Mouse (Mus musculus) hindbrain, postnatal 0 days (tissue): ENCODE measurements around the gene Optn. TPM values are rescaled to one million over a fixed set of nuclear protein-coding genes. Genes with fewer than 3 reads are reported as not detected.

Experiments used
- ATAC-seq: fragments of 200-750 bp; cut with Nextera tagmentation; 2 replicates; pipeline ENCODE4 v1.8.0; 2017; ENCODE audit warnings: mild to moderate bottlenecking, moderate TSS enrichment, moderate library complexity
- DNase-seq: peaks from one replicate; pipeline ENCODE4 v3.0.0-alpha.2; 2015; ENCODE audit warnings: low spot score
- H3K27ac ChIP-seq: fragments of 300-500 bp; sonication (generic); 2 replicates; pipeline ENCODE4 v1.5.1; 2014; ENCODE audit warnings: mild to moderate bottlenecking
- H3K27me3 ChIP-seq: fragments of 300-500 bp; sonication (generic); 2 replicates; pipeline ENCODE4 v1.6.1; 2014; ENCODE audit warnings: low read length, mixed read lengths; ENCODE audit not compliant: insufficient read depth
- H3K36me3 ChIP-seq: fragments of 300-500 bp; sonication (generic); 2 replicates; pipeline ENCODE4 v1.6.1; 2014; ENCODE audit warnings: low read length, mixed read lengths; ENCODE audit not compliant: insufficient read depth
- H3K4me1 ChIP-seq: fragments of 300-500 bp; sonication (generic); 2 replicates; pipeline ENCODE4 v1.6.1; 2014; ENCODE audit warnings: antibody characterized with exemption, low read length, mixed read lengths; ENCODE audit not compliant: insufficient read depth
- H3K4me2 ChIP-seq: fragments of 300-500 bp; sonication (generic); 2 replicates; pipeline ENCODE4 v1.6.1; 2014; ENCODE audit warnings: low read depth, mild to moderate bottlenecking, low read length, moderate library complexity, mixed read lengths
- H3K4me3 ChIP-seq: fragments of 300-500 bp; sonication (generic); 2 replicates; pipeline ENCODE4 v1.5.1; 2014; ENCODE audit warnings: low read length
- H3K9ac ChIP-seq: fragments of 300-500 bp; sonication (generic); replicated peaks from 2 replicates; pipeline ENCODE4 v1.6.1; 2014; ENCODE audit warnings: mild to moderate bottlenecking, low read length, moderate library complexity, mixed read lengths
- H3K9me3 ChIP-seq: fragments of 300-500 bp; sonication (generic); 2 replicates; pipeline ENCODE4 v1.6.1; 2016; ENCODE audit warnings: low read length, mixed read lengths
- CTCF ChIP-seq: IDR thresholded peaks from 2 replicates; pipeline ENCODE4 v1.5.1; 2016; ENCODE audit warnings: antibody characterized with exemption, control low read depth, low read depth
- WGBS: fragments of 180-500 bp; shearing (Covaris S2); extraction: QIAGEN DNeasy Blood & Tissue Kit; methylation state at CpG from one replicate; pipeline ENCODE4 v1.1.7; 2014; 5-methylcytosine and 5-hydroxymethylcytosine counted together
- polyA plus RNA-seq: library from polyadenylated mRNA; unstranded; fragments of >200 nt; fragmentation: Nextera tagmentation; extraction: Ambion mirVana; gene quantifications from 2 replicates; pipeline ENCODE4 v1.2.1, GENCODE M21; 2015
- total RNA-seq: library from RNA; depleted of rRNA; stranded (reverse); fragments of >200 nt; gene quantifications from 2 replicates; pipeline ENCODE4 v1.2.3, GENCODE M21; 2014

The Optn gene
- total and polyA plus RNA-seq, 2 experiments from 2014 or later = 39.2 to 39.3 TPM

- no peak overlapping the region for H3K9ac ChIP-seq
- no peaks in the 10 kb centered on the region for H3K9me3 ChIP-seq
- no peak for ATAC-seq
- 85% methylated on average over 14 of the region's 14 CpGs for WGBS
- no peaks in the 10 kb centered on the region for H3K27me3 ChIP-seq
- no peak overlapping the region for H3K4me3 ChIP-seq
- H3K27ac ChIP-seq = no peak overlapping the region
- peaks cover 16% of the 10 kb centered on the region for H3K36me3 ChIP-seq
- no peaks in the 10 kb centered on the region for H3K4me1 ChIP-seq
- TF ChIP-seq CTCF = no peak
- DNase-seq = no peak
- H3K4me2 ChIP-seq = no peak overlapping the region
These were observed 40.0 kb downstream of the Optn start for GRCm38 (mm10) chr2:5023699-5024399.

GRCm38 (mm10) chr2:5023275-5023674 is 40.6 kb downstream of the Optn start:
- Histone ChIP-seq H3K36me3 (peaks cover 13% of the 10 kb centered on the region), H3K27ac (no peak overlapping the region), H3K27me3 (no peaks in the 10 kb centered on the region), H3K9me3 (no peaks in the 10 kb centered on the region), H3K4me3 (no peak overlapping the region), H3K9ac (no peak overlapping the region), H3K4me2 (no peak overlapping the region), H3K4me1 (no peaks in the 10 kb centered on the region)
- TF ChIP-seq CTCF = no peak
- no peak for ATAC-seq
- no peak for DNase-seq
- 87% methylated on average over 2 of the region's 2 CpGs for WGBS

- H3K27ac ChIP-seq = no peak overlapping the region
- no peaks in the 10 kb centered on the region for H3K9me3 ChIP-seq
- H3K4me2 ChIP-seq = no peak overlapping the region
- DNase-seq (no peak), ATAC-seq (no peak)
- H3K9ac ChIP-seq = no peak overlapping the region
- TF ChIP-seq CTCF = no peak
- H3K36me3 ChIP-seq = peaks cover 6% of the 10 kb centered on the region
- 34% methylated on average over 1 of the region's 1 CpGs for WGBS
- no peaks in the 10 kb centered on the region for H3K4me1 ChIP-seq
- no peak overlapping the region for H3K4me3 ChIP-seq
- H3K27me3 ChIP-seq = no peaks in the 10 kb centered on the region
These were observed 44.1 kb downstream of the Optn start for GRCm38 (mm10) chr2:5019708-5020107.

GRCm38 (mm10) chr2:5016922-5017321 is 46.9 kb downstream of the Optn start:
- no peak overlapping the region for H3K27ac ChIP-seq
- DNase-seq (no peak), ATAC-seq (no peak)
- no peak overlapping the region for H3K4me3 ChIP-seq
- H3K9me3 ChIP-seq = no peaks in the 10 kb centered on the region
- 0 out of 2 replicates have a peak, but pooled peaks cover 2% of the 10 kb centered on the region for H3K4me1 ChIP-seq
- no peak for TF ChIP-seq CTCF
- no peak overlapping the region for H3K4me2 ChIP-seq
- H3K36me3 ChIP-seq = no peaks in the 10 kb centered on the region; the same call in 1 of the 2 replicates
- WGBS = 92% methylated on average over 7 of the region's 7 CpGs
- H3K9ac ChIP-seq = no peak overlapping the region
- no peaks in the 10 kb centered on the region for H3K27me3 ChIP-seq

GRCm38 (mm10) chr2:5015527-5015926 is 48.3 kb downstream of the Optn start:
- Histone ChIP-seq H3K4me1 (0 out of 2 replicates have a peak, but pooled peaks cover 4% of the 10 kb centered on the region), H3K27me3 (no peaks in the 10 kb centered on the region), H3K36me3 (no peaks in the 10 kb centered on the region), H3K27ac (no peak overlapping the region), H3K4me3 (no peak overlapping the region), H3K9me3 (no peaks in the 10 kb centered on the region), H3K4me2 (no peak overlapping the region), H3K9ac (no peak overlapping the region)
- TF ChIP-seq CTCF = no peak
- WGBS = 68% methylated on average over 6 of the region's 6 CpGs
- ATAC-seq (no peak), DNase-seq (no peak)

GRCm38 (mm10) chr2:5014616-5015015 is 49.2 kb downstream of the Optn start:
- TF ChIP-seq CTCF = no peak
- no peaks in the 10 kb centered on the region for H3K36me3 ChIP-seq
- WGBS = 80% methylated on average over 7 of the region's 7 CpGs
- no peaks in the 10 kb centered on the region for H3K9me3 ChIP-seq
- H3K27ac ChIP-seq = no peak overlapping the region
- H3K27me3 ChIP-seq = no peaks in the 10 kb centered on the region
- H3K4me2 ChIP-seq = no peak overlapping the region
- ATAC-seq (no peak), DNase-seq (no peak)
- no peak overlapping the region for H3K4me3 ChIP-seq
- 0 out of 2 replicates have a peak, but pooled peaks cover 4% of the 10 kb centered on the region for H3K4me1 ChIP-seq
- no peak overlapping the region for H3K9ac ChIP-seq
